Mouse (Mus musculus) layer of hippocampus, adult 2 months (tissue): Measurements from ENCODE around the gene Gm6588. TPM values are rescaled to one million over a fixed set of nuclear protein-coding genes. Genes with fewer than 3 reads are reported as not detected.

ENCODE experiments used
- DNase-seq, 2 experiments: peaks; one replicate each; pipeline ENCODE4 v3.0.0; 2022; ENCODE audit warnings: low spot score in 2 of 2
- H3K27ac ChIP-seq: fragments of 200-600 bp; 2 replicates; pipeline ENCODE4 v1.8.1; 2022
- H3K4me3 ChIP-seq: fragments of 200-600 bp; 2 replicates; pipeline ENCODE4 v1.8.1; 2022; ENCODE audit warnings: mild to moderate bottlenecking
- CTCF ChIP-seq: fragments of 200-600 bp; conservative IDR thresholded peaks from 2 replicates; pipeline ENCODE4 v1.8.1; 2022; ENCODE audit warnings: antibody characterized with exemption, mild to moderate bottlenecking, moderate library complexity
- total RNA-seq, 2 experiments: library from RNA; stranded (reverse); gene quantifications; 2 replicates each; pipeline ENCODE4 v1.2.3; 2021

Gm6588 gene
- total RNA-seq, 2 experiments from 2014 or later: not detected

DNA sequence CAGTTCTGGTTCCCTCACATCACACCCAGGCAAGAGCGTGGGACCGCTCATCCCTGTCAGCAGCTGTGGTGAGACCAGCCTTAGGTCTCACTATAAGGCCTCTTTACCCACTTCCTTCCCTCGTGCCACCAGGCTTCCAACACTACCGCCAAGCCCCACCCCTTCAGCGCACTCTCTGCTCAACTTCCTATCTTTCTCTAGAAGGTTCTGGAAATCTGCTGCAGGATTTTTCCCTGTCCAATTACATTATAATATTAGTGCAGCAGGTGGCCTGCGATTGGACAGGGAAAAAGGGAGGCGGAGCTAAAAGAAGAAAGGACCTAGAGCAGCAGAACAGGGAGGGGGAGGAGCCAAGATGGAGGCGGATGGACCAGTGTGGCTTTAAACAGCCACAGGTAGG, 33.8 kb downstream of the Gm6588 start:
- no peak for TF ChIP-seq CTCF
- Histone ChIP-seq H3K4me3 (no peak overlapping the region), H3K27ac (peak overlapping the region; percentile 64; the same call in 1 of the 2 replicates)
- no peak for DNase-seq

DNA sequence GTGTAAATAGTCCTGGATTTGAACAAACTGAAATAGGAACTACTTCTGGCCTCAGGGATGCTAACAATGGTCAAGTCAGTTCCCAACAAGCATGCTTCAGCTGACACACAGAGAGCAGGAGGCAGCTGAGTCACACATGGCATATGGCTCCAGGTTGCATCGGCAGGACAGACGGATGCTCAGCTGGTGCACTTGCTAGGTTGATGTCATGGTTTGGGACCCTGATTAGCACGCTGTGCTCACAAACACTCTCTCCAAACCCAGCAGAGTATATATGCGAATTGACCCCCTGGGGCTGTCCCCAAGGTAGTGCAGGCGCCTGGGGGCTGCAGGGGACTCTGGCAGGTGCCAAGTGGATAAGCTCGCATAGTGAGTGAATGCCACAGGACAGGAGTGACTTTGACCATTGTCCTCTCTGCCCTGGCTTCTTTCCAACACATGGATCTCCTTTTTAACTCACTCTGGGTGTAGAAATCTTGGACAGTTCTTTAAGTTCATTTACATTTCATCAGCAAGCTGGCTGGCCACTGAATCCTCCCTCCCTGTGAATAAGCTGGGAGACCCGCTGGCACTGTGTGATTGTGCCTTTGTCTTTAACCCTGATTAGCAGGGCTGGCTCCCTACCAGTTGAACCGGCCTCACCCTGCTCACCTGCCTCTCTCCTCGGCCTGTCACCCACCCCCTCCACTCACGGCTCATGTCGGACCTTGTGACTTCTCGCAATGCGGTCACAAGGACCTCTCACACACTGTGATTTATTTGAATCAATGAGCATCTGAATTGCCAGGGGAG, 35.9 kb downstream of the Gm6588 start:
- DNase-seq: peak; percentile 39 to 45
- H3K27ac ChIP-seq: peak overlapping the region; percentile 74
- TF ChIP-seq CTCF: no peak
- no peak overlapping the region for H3K4me3 ChIP-seq

DNA sequence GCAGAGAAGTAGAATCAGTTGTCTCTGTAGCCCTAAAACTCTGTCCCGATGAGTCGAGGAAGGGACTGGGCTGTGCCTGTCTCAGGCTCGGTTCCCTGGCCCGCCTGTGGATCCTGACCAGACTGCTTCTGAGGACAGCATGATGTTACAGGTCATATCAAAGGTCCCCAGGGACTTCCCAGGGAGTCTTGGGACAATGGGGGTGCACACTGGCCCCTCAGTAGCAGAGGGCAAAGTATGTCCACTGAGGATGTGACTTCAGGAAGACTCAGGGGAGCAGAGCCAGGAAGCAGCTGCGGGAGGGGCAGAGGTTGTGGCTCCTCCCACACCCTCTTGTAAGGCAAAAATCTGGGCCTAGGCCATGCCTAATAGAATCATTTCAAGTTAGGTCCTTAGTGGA, 37.2 kb downstream of the Gm6588 start:
- DNase-seq: no peak

DNA sequence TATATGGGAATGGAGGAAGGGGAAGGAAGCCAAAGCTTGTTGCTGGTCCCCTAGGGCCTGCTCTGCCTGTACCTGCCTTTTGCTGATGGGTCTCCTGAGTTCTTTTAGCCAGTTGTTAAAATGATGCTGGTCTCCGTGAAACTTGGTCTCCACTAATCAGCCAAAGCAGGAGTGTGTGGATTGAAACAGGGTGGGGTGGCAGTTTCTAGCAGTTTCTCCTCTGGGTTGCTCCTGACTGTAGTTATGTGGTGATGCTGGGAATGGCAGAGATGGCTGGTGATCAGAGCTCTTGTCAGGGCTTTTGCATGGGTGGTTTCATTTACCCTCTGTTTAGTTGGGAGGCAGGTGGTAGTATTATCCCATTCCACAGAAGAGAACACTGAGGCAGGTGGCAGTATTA, 38.3 kb downstream of the Gm6588 start:
- no peak for DNase-seq
- H3K27ac ChIP-seq: no peak overlapping the region
- no peak for TF ChIP-seq CTCF
- no peak overlapping the region for H3K4me3 ChIP-seq

More for the DNA sequence above, 37.2 kb downstream of the Gm6588 start:
- TF ChIP-seq CTCF: no peak
- Histone ChIP-seq H3K4me3 (no peak overlapping the region), H3K27ac (0 out of 2 replicates have a peak overlapping the region, but pooled peaks have one; percentile 32)

DNA sequence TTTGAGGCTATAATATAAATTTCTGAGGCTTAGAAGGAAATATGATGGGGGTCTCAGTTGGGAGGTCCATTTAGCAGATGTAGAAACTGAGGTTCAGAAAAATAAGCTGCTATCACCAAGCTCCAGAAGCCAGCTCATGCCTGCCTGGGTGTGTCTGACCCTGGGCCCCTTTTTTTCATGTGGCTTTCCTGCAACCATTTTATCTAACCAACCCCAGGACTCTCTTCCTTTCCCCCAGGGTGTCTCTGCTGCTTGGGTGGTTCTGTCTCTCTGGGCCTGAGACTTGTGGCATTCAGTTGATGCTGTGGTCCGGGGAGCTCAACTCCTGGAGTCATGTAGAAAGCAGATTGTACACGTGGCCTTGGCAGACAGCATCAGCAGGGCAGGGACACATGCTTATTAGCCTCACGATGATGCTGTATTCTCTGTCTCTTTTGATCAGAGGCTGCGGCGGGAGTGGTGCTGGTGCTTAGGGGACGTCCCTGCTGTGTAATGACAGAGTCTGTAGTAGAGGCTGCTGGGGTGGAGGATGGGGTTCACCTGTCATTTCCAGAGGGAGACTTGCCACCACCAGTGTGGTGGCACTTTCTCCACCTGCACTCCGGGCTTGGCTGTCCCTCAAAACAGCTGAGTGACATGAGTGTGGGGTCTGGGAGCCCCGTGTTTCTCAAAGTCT, 39.0 kb downstream of the Gm6588 start:
- TF ChIP-seq CTCF: no peak
- Histone ChIP-seq H3K27ac (no peak overlapping the region), H3K4me3 (no peak overlapping the region)
- no peak for DNase-seq

DNA sequence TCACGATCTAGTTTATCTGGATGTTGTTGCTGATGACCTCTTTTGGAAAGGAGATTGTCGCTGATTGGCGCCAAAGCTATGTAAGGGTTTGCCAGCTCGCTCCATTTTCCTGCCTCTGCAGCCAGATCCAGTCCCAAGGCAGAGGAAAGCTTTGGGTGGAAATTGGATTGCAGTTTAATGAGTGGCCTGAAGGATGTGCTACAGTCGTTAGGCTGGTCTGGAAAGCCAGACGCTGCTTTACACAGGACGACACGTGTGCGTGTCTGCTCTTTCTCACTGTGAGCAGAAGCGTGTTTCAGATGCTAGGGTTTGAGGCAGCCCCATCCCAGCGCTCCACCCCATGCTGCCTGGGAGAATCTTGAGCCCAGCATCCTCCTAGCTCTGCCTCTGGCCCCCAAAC, 42.3 kb downstream of the Gm6588 start:
- H3K4me3 ChIP-seq: no peak overlapping the region
- DNase-seq: no peak
- no peak overlapping the region for H3K27ac ChIP-seq
- TF ChIP-seq CTCF: peak; percentile 65

DNA sequence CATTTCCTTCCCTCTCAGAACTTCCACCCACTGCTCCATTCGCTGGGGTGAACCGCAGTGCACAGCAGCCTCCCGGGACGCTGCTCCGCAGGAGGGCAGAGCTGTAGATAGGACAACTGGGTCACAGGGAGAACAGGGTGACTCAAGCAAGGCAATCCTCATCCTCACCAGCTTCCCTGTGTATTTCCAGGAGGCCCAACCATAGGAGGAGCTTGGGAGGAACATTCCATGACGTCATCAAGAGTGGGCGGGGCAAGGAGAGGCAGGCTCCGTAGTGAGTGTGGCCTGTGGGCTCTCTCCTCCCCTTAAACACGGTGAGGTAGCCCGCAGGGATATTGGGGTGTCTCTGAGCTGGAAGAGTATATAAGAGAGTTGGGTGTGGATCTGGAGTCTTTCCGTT, 44.3 kb downstream of the Gm6588 start:
- peak overlapping the region; percentile 36; the same call in 1 of the 2 replicates for H3K27ac ChIP-seq
- no peak overlapping the region for H3K4me3 ChIP-seq
- TF ChIP-seq CTCF: no peak
- DNase-seq: peak in 1 of 2 experiments; percentile 47

DNA sequence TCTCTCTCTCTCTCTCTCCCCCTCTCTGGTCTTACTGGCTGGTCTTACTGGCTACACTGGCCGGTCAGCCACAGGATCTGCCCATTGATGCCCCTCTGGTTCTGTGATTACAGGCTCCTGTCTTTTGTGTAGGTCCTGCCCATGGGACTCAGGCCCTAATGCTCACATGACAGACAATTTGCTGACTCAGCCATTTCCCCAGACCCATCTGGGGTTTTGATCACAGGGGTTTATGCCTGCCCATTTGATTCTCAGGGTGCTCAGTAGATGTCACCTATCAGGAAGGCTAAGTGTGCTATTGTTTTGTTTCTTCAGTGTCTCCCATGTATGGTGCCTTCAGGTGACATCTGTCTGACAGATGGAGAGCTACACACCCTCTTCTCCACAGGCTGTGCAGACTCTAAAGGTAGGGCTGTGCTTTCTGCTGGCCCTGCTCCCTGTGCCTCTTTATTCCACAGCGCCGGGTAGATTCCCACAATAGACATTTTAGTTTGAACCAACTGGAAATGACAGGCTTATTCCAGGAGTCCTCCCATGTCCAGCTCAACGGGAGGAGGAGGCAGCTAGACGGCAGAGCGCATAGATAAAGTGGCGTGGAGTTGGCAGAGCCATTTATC, 47.6 kb downstream of the Gm6588 start:
- Histone ChIP-seq H3K4me3 (no peak overlapping the region), H3K27ac (peak overlapping the region; percentile 40; the same call in 1 of the 2 replicates)
- no peak for DNase-seq
- no peak for TF ChIP-seq CTCF

DNA sequence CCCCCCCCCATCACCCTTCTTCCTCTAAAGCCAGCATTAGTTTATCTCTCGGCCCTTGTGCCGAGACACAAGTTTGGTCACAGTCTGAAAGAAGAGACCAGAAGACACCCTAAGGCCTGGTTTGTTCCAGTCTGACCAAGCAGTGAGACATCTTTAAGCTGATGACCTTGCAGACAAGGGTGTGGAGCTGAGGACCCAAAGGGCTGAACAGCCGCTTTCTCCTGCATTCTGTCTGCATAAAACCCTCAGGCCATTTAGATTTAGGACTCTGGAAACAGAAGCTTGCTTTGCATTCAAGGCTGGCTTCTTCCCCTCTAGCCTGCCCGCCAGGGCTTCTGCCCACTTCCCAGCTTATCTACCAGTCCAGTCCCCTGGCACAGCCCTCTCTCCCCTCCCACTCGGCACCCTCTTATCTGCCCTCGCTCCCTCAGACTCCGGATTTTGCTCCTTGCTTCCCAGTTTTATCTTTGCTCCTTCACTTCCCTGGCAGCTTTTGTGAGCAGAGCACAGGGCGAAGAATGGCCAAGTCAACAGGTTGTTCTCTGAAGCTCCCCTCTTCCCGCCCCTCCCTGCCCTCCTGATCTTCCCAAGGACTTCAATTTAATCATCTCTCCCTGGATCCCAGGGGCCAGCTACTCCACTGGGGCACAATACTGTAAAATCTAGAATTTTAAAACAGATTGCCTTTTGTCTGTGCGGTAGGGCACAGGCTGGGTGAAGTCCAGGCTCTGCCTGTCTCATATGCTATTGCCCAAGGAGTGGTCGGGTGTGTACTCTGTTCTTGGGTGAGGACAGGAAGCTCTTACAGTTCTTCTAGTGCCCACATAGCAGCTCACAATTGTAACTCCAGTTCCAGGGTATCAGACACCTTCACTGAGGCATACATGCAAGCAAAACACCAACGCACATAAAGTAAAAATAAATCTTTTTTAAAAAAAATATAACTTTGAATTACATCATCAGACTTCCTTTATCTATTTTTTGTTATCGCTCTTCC, 50.0 kb downstream of the Gm6588 start:
- no peak for TF ChIP-seq CTCF
- no peak overlapping the region for H3K4me3 ChIP-seq
- no peak for DNase-seq
- H3K27ac ChIP-seq: no peak overlapping the region; the same call in 1 of the 2 replicates

DNA sequence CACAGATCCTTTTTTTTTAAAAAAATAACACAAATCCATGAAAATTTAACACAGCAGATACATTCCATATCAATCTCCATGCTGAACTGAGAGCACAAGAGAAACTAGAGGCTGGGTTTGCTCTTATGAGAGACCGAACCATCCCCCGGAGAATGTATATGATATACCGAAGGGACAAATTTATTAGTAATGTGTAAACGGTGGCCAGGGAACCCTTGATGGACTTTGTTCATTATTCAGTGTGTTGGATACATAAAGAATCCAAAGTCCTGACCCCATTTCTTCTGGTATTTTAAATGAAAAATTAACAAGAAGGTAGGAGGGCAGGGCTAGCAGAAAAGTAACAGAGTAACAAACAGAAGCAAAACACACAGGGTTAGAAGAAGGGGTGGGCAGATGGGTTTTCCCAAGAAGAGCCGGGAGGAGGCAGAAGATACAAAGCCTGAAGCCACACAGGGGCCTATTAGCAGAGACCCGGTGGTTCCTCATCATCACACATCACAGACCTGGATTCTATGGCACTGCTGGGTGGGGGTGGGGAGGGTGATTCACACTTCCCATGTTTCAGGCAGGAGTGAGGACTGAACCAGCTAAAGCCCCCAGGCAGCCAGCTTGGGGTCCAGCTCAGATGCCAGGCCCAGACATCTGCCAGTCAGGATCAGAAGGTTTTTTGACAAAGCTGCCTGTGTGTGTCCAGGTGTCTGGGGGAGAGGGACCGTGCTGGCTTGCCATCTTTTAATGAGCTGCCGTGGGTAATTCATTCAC, 50.9 kb downstream of the Gm6588 start:
- Histone ChIP-seq H3K4me3 (no peak overlapping the region), H3K27ac (peak overlapping the region; percentile 41; the same call in 1 of the 2 replicates)
- DNase-seq: no peak
- TF ChIP-seq CTCF: 0 out of 2 replicates have a peak, but pooled peaks have one; percentile 18

Other genes with a start within 250 kb of the Gm6588 start
- 1 to 10 TPM; 1.0 to 1.5 TPM for gene Cryba4, start 196.9 kb upstream of the Gm6588 start, total RNA-seq
- 1 to 10 TPM; 6.4 to 7.8 TPM for gene Crybb1, start 193.6 kb upstream of the Gm6588 start, total RNA-seq
- 10 to 100 TPM; 45.3 to 45.4 TPM for gene Tpst2, start 172.7 kb upstream of the Gm6588 start, total RNA-seq
- gene Tfip11, start 123.1 kb upstream of the Gm6588 start, total RNA-seq: 10 to 100 TPM; 40.6 to 40.8 TPM
- gene Srrd, start 106.4 kb upstream of the Gm6588 start, total RNA-seq: 10 to 100 TPM; 21.4 to 30.4 TPM
- gene Hps4, start 106.3 kb upstream of the Gm6588 start, total RNA-seq: 10 to 100 TPM; 30.3 to 37.5 TPM
- not detected for gene Gm6583, start 93.4 kb upstream of the Gm6588 start, total RNA-seq
- 100 to 1,000 TPM; 223 to 224 TPM for gene Asphd2, start 54.6 kb upstream of the Gm6588 start, total RNA-seq
- gene Sez6l, start 127.8 kb downstream of the Gm6588 start, total RNA-seq: 100 to 1,000 TPM; 233 to 235 TPM